ENCODE assay signal across 7 mouse cellular contexts in the genomic region with DNA sequence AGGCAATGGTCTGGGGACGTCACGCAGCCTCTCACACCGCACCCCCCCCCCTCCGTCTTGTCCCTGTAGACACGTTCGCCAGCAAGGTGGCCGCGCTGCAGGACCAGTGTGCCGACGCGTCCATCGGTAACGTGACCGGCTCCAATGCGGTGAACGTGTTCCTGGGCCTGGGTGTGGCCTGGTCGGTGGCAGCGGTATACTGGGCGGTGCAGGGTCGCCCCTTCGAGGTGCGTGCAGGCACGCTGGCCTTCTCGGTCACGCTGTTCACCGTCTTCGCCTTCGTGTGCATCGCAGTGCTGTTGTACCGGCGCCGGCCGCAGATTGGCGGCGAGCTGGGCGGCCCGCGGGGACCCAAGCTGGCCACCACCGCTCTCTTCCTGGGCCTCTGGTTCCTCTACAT. TPM values are rescaled to one million over a fixed set of nuclear protein-coding genes. Genes with fewer than 3 reads are reported as not detected.
DNase-seq lines count a peak whose midpoint lies in the region; ATAC-seq and TF ChIP-seq lines count a peak whose summit lies in the region.

No protein-coding gene starts in this region.

- no peaks in the 10 kb centered on the region for H3K36me3 ChIP-seq in kidney, embryonic 16.5 days (ENCODE audit: insufficient read depth, low read length)
- no peaks in the 10 kb centered on the region; the same call in 1 of the 2 replicates for H3K36me3 ChIP-seq in embryonic facial prominence, embryonic 12.5 days
- H3K36me3 ChIP-seq in hindbrain, embryonic 12.5 days, result peaks cover 14% of the 10 kb centered on the region; the same call in 1 of the 2 replicates
- no peaks in the 10 kb centered on the region for H3K36me3 ChIP-seq in midbrain, postnatal 0 days (ENCODE audit: insufficient read depth, low read length)

- ATAC-seq in kidney, embryonic 16.5 days (ENCODE audit: low FRiP score, low TSS enrichment), result 0 out of 2 replicates have a peak, but pooled peaks have one; percentile 9
- ATAC-seq in embryonic facial prominence, embryonic 12.5 days (ENCODE audit: insufficient number of reproducible peaks, insufficient read depth, low FRiP score, low TSS enrichment), result no peak
- ATAC-seq in hindbrain, embryonic 12.5 days (ENCODE audit: low FRiP score), result 0 out of 2 replicates have a peak, but pooled peaks have one; percentile 35
- ATAC-seq in midbrain, postnatal 0 days (ENCODE audit: low FRiP score), result 0 out of 2 replicates have a peak, but pooled peaks have one; percentile 15

- H3K4me3 ChIP-seq in kidney, embryonic 16.5 days (ENCODE audit: low read length), result peak overlapping the region; percentile 10; the same call in 1 of the 2 replicates
- H3K4me3 ChIP-seq in embryonic facial prominence, embryonic 12.5 days, result peak overlapping the region; percentile 8; the same call in 1 of the 2 replicates
- no peak overlapping the region; the same call in 1 of the 2 replicates for H3K4me3 ChIP-seq in hindbrain, embryonic 12.5 days
- no peak overlapping the region for H3K4me3 ChIP-seq in midbrain, postnatal 0 days (ENCODE audit: low read depth, low read length)

- H3K27me3 ChIP-seq in kidney, embryonic 16.5 days (ENCODE audit: insufficient read depth, low read length), result peaks cover 20% of the 10 kb centered on the region
- H3K27me3 ChIP-seq in embryonic facial prominence, embryonic 12.5 days, result peaks cover 35% of the 10 kb centered on the region
- peaks cover 19% of the 10 kb centered on the region for H3K27me3 ChIP-seq in hindbrain, embryonic 12.5 days
- no peaks in the 10 kb centered on the region for H3K27me3 ChIP-seq in midbrain, postnatal 0 days (ENCODE audit: insufficient read depth, low read length)

- no peaks in the 10 kb centered on the region for H3K4me1 ChIP-seq in kidney, embryonic 16.5 days (ENCODE audit: insufficient read depth, low read length)
- H3K4me1 ChIP-seq in embryonic facial prominence, embryonic 12.5 days, result no peaks in the 10 kb centered on the region
- peaks cover 6% of the 10 kb centered on the region; the same call in 1 of the 2 replicates for H3K4me1 ChIP-seq in hindbrain, embryonic 12.5 days
- no peaks in the 10 kb centered on the region for H3K4me1 ChIP-seq in midbrain, postnatal 0 days (ENCODE audit: insufficient read depth, low read length)

- WGBS in kidney, embryonic 16.5 days, result 8% methylated on average over 39 of the region's 39 CpGs
- WGBS in embryonic facial prominence, embryonic 12.5 days, result 10% methylated on average over 39 of the region's 39 CpGs
- WGBS in hindbrain, embryonic 12.5 days, result 10% methylated on average over 38 of the region's 39 CpGs
- WGBS in midbrain, postnatal 0 days, result 17% methylated on average over 39 of the region's 39 CpGs

- intact Hi-C loops in left cerebral cortex, postnatal 4 days (cut with DNase I), result loop anchor here (10.0 kb wide), 1 partner anchor 184 kb away; no protein-coding TSS in a partner anchor

- H3K9ac ChIP-seq in kidney, embryonic 16.5 days (replicated peaks; ENCODE audit: low read length), result no peak overlapping the region
- H3K9ac ChIP-seq in embryonic facial prominence, embryonic 12.5 days, result no peak overlapping the region
- 0 out of 2 replicates have a peak overlapping the region, but pooled peaks have one; percentile 15 for H3K9ac ChIP-seq in hindbrain, embryonic 12.5 days
- 0 out of 2 replicates have a peak overlapping the region, but pooled peaks have one; percentile 36 for H3K9ac ChIP-seq in midbrain, postnatal 0 days (replicated peaks; ENCODE audit: low read length, poor library complexity, severe bottlenecking)

- TF ChIP-seq CTCF in midbrain, postnatal 0 days (IDR thresholded peaks at IDR 0.05), result no peak

- H3K27ac ChIP-seq in kidney, embryonic 16.5 days (ENCODE audit: low read length), result no peak overlapping the region
- no peak overlapping the region for H3K27ac ChIP-seq in embryonic facial prominence, embryonic 12.5 days
- no peak overlapping the region for H3K27ac ChIP-seq in hindbrain, embryonic 12.5 days
- H3K27ac ChIP-seq in midbrain, postnatal 0 days (ENCODE audit: low read depth, low read length), result no peak overlapping the region

- H3K4me2 ChIP-seq in kidney, embryonic 16.5 days (replicated peaks; ENCODE audit: low read depth, low read length), result peak overlapping the region; percentile 32
- H3K4me2 ChIP-seq in embryonic facial prominence, embryonic 12.5 days (replicated peaks), result peak overlapping the region; percentile 23
- H3K4me2 ChIP-seq in hindbrain, embryonic 12.5 days (replicated peaks), result peak overlapping the region; percentile 31
- peak overlapping the region; percentile 31 for H3K4me2 ChIP-seq in midbrain, postnatal 0 days (ENCODE audit: low read depth, low read length, poor library complexity, severe bottlenecking)

- no peak for DNase-seq in kidney, adult 9 months
- DNase-seq in midbrain, postnatal 0 days (ENCODE audit: low spot score), result no peak
- no peak for DNase-seq in left cerebral cortex, postnatal 4 days
- DNase-seq in lung, postnatal 10 days, result no peak

- H3K9me3 ChIP-seq in kidney, embryonic 16.5 days (ENCODE audit: low read length), result no peaks in the 10 kb centered on the region; the same call in 1 of the 2 replicates
- H3K9me3 ChIP-seq in embryonic facial prominence, embryonic 12.5 days, result no peaks in the 10 kb centered on the region
- H3K9me3 ChIP-seq in hindbrain, embryonic 12.5 days (replicated peaks), result no peaks in the 10 kb centered on the region
- H3K9me3 ChIP-seq in midbrain, postnatal 0 days (ENCODE audit: low read length), result no peaks in the 10 kb centered on the region

RNA-seq across cellular contexts. Expression of a gene that starts 16.2 kb away (rescaled TPM):
- polyA plus RNA-seq in kidney, embryonic 16.5 days (2015; fragmentation: Nextera tagmentation; extraction: Ambion mirVana), result 23.9 and 27.7 TPM in 2 replicates
- 48.8 and 58.5 TPM in 2 replicates for polyA plus RNA-seq in embryonic facial prominence, embryonic 12.5 days (2016; fragmentation: Nextera tagmentation; extraction: Ambion mirVana)
- polyA plus RNA-seq in hindbrain, embryonic 12.5 days (2016; fragmentation: Nextera tagmentation; extraction: Ambion mirVana), result 136 and 138 TPM in 2 replicates
- 93.8 and 111 TPM in 2 replicates for total RNA-seq in midbrain, postnatal 0 days (2014; rRNA removed)
- 106 TPM in 2 replicates for polyA plus RNA-seq in midbrain, postnatal 0 days (2015; fragmentation: Nextera tagmentation; extraction: Ambion mirVana)
- 10 to 100 TPM; 70.6 to 74.8 TPM for total RNA-seq in left cerebral cortex, postnatal 4 days (2021)

RNA-seq across cellular contexts. Expression of a gene that starts 29.1 kb away (rescaled TPM):
- polyA plus RNA-seq in kidney, embryonic 16.5 days (2015; fragmentation: Nextera tagmentation; extraction: Ambion mirVana), result 0.12 and 0.17 TPM in 2 replicates
- 0.49 and 0.55 TPM in 2 replicates for polyA plus RNA-seq in embryonic facial prominence, embryonic 12.5 days (2016; fragmentation: Nextera tagmentation; extraction: Ambion mirVana)
- 1.1 and 1.3 TPM in 2 replicates for polyA plus RNA-seq in hindbrain, embryonic 12.5 days (2016; fragmentation: Nextera tagmentation; extraction: Ambion mirVana)
- 64.2 and 76.0 TPM in 2 replicates for total RNA-seq in midbrain, postnatal 0 days (2014; rRNA removed)
- 0.96 and 1.1 TPM in 2 replicates for polyA plus RNA-seq in midbrain, postnatal 0 days (2015; fragmentation: Nextera tagmentation; extraction: Ambion mirVana)
- total RNA-seq in left cerebral cortex, postnatal 4 days (2021), result 100 to 1,000 TPM; 106 to 117 TPM

RNA-seq across cellular contexts. Expression of a gene that starts 39.0 kb away (rescaled TPM):
- polyA plus RNA-seq in kidney, embryonic 16.5 days (2015; fragmentation: Nextera tagmentation; extraction: Ambion mirVana), result 33.9 and 36.8 TPM in 2 replicates
- polyA plus RNA-seq in embryonic facial prominence, embryonic 12.5 days (2016; fragmentation: Nextera tagmentation; extraction: Ambion mirVana), result 38.7 and 41.4 TPM in 2 replicates
- polyA plus RNA-seq in hindbrain, embryonic 12.5 days (2016; fragmentation: Nextera tagmentation; extraction: Ambion mirVana), result 30.9 and 31.5 TPM in 2 replicates
- total RNA-seq in midbrain, postnatal 0 days (2014; rRNA removed), result 42.5 and 44.1 TPM in 2 replicates
- polyA plus RNA-seq in midbrain, postnatal 0 days (2015; fragmentation: Nextera tagmentation; extraction: Ambion mirVana), result 35.9 and 36.7 TPM in 2 replicates
- 10 to 100 TPM; 38.0 to 43.2 TPM for total RNA-seq in left cerebral cortex, postnatal 4 days (2021)

Comparison
In these comparisons a context has a peak if more than half of its experiments do, and no peak if none do; other contexts are left out.
1. H3K4me3 ChIP-seq: peak in kidney, embryonic 16.5 days (single experiment) and embryonic facial prominence, embryonic 12.5 days (single experiment); none in hindbrain, embryonic 12.5 days (single experiment) and midbrain, postnatal 0 days (single experiment).
2. H3K9ac ChIP-seq: peak in hindbrain, embryonic 12.5 days (single experiment) and midbrain, postnatal 0 days (single experiment); none in kidney, embryonic 16.5 days (single experiment) and embryonic facial prominence, embryonic 12.5 days (single experiment).
3. Peak in every context shown above with its lines, with median percentiles within 50 percentile points of each other: H3K4me2 ChIP-seq.